Mouse (Mus musculus): ENCODE measurements around the gene Rps2. TPM values are rescaled to one million over a fixed set of nuclear protein-coding genes. Genes with fewer than 3 reads are reported as not detected.

Gene Rps2
- total RNA-seq, 1 experiment from 2014 or later: 669 TPM

Other genes starting within 250 kb of the Rps2 start
- gene E4f1, start 247.8 kb upstream of the Rps2 start, total RNA-seq (2021): 21.7 and 33.7 TPM in 2 replicates
- 71.8 and 83.4 TPM in 2 replicates for gene Pgp, start 247.7 kb upstream of the Rps2 start, total RNA-seq (2021)
- gene Bricd5, start 244.2 kb upstream of the Rps2 start, total RNA-seq (2021): 0.85 and 0.95 TPM in 2 replicates
- 29.7 and 37.3 TPM in 2 replicates for gene Mlst8, start 239.0 kb upstream of the Rps2 start, total RNA-seq (2021)
- gene Caskin1, start 229.5 kb upstream of the Rps2 start, total RNA-seq (2021): 26.2 and 60.8 TPM in 2 replicates
- 105 and 133 TPM in 2 replicates for gene Traf7, start 190.2 kb upstream of the Rps2 start, total RNA-seq (2021)
- gene Rab26, start 183.9 kb upstream of the Rps2 start, total RNA-seq (2021): 1.3 and 1.4 TPM in 2 replicates
- gene Pkd1, start 168.3 kb upstream of the Rps2 start, total RNA-seq (2021): 45.2 and 65.8 TPM in 2 replicates
- gene Tsc2, start 85.5 kb upstream of the Rps2 start, total RNA-seq (2021): 108 and 138 TPM in 2 replicates
- 7.2 and 12.6 TPM in 2 replicates for gene Nthl1, start 85.4 kb upstream of the Rps2 start, total RNA-seq (2021)
- gene Slc9a3r2, start 67.8 kb upstream of the Rps2 start, total RNA-seq (2021): 53.4 and 63.5 TPM in 2 replicates
- gene Npw, start 59.7 kb upstream of the Rps2 start, total RNA-seq (2021): not detected in 2 replicates
- 53.9 and 54.7 TPM in 2 replicates for gene Zfp598, start 48.4 kb upstream of the Rps2 start, total RNA-seq (2021)
- 1.2 and 2.1 TPM in 2 replicates for gene Syngr3, start 28.2 kb upstream of the Rps2 start, total RNA-seq (2021)
- 30.5 and 33.5 TPM in 2 replicates for gene Gfer, start 22.0 kb upstream of the Rps2 start, total RNA-seq (2021)
- 4.5 and 6.5 TPM in 2 replicates for gene Noxo1, start 21.9 kb upstream of the Rps2 start, total RNA-seq (2021)
- 33.3 and 39.6 TPM in 2 replicates for gene Tbl3, start 10.5 kb upstream of the Rps2 start, total RNA-seq (2021)
- 0.27 and 0.81 TPM in 2 replicates for gene Rnf151, start 53 bp upstream of the Rps2 start, total RNA-seq (2021)
- 230 and 272 TPM in 2 replicates for gene Ndufb10, start 6.4 kb downstream of the Rps2 start, total RNA-seq (2021)
- 0.24 TPM in 1 of 2 replicates, not detected in the other for gene Rpl3l, start 9.7 kb downstream of the Rps2 start, total RNA-seq (2021)
- gene Msrb1, start 18.5 kb downstream of the Rps2 start, total RNA-seq (2021): 87.5 and 89.3 TPM in 2 replicates
- gene Hs3st6, start 34.9 kb downstream of the Rps2 start, total RNA-seq (2021): 2.8 and 3.0 TPM in 2 replicates
- gene Meiob, start 86.2 kb downstream of the Rps2 start, total RNA-seq (2021): 0.76 and 1.7 TPM in 2 replicates
- gene Hagh, start 122.0 kb downstream of the Rps2 start, total RNA-seq (2021): 88.2 and 124 TPM in 2 replicates
- 34.6 and 35.5 TPM in 2 replicates for gene Fahd1, start 132.2 kb downstream of the Rps2 start, total RNA-seq (2021)
- gene Igfals, start 147.9 kb downstream of the Rps2 start, total RNA-seq (2021): 1.5 and 3.0 TPM in 2 replicates
- gene Nubp2, start 168.2 kb downstream of the Rps2 start, total RNA-seq (2021): 55.1 and 55.9 TPM in 2 replicates
- gene Spsb3, start 168.5 kb downstream of the Rps2 start, total RNA-seq (2021): 29.2 and 30.9 TPM in 2 replicates
- gene Eme2, start 177.0 kb downstream of the Rps2 start, total RNA-seq (2021): 54.0 and 69.2 TPM in 2 replicates
- 147 and 189 TPM in 2 replicates for gene Mrps34, start 177.0 kb downstream of the Rps2 start, total RNA-seq (2021)
- 85.2 and 112 TPM in 2 replicates for gene Nme3, start 178.4 kb downstream of the Rps2 start, total RNA-seq (2021)
- gene Mapk8ip3, start 218.9 kb downstream of the Rps2 start, total RNA-seq (2021): 157 and 177 TPM in 2 replicates
- gene Jpt2, start 242.6 kb downstream of the Rps2 start, total RNA-seq (2021): 27.0 and 33.1 TPM in 2 replicates

All from adrenal gland, postnatal 25 days (tissue).